Mouse (Mus musculus) R1 (cell line): Measurements from ENCODE around the gene Msi2.

Experiments used
- DNase-seq: peaks from one replicate; pipeline ENCODE4 v3.0.0-alpha.2; 2018; ENCODE audit warnings: low read depth, low spot score

Gene Msi2

DNA sequence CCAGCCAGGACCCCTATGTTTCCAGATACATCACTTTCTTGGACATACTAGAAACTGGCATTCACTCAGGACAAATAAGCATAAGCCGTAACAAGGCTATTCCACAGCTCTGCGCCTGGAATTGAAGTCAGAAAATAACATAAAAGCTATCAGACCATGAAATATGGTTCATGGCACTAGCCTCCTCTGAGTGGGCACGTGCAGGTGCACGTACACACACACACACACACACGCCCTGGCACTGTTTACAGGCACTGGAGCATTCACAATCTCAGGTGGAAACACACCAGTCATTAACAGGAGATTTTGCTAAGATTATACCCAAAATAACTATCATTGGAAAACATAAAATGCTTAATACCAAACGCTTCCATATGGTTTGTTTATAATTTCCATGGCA is 81.4 kb downstream of the Msi2 start:
- DNase-seq, result no peak

DNA sequence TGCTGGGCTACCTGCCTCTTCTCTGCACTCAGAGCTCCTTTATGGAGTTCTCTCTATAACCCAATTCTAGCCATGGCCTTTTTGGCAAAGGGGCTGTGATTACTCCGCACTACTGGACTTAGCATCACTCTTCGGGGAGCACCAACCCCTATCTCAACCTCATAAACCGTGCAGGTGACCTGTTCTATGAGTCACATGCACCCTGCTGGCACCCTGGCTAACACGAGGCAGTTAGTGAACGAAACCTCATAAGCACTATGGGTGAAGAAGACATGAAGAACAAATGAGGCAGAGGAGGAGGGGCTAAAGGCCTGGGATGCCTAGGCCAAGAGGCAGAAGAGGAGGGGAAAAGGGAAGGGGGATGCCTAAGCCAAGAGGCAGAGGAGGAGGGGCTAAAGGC is 82.0 kb downstream of the Msi2 start:
- no peak for DNase-seq

DNA sequence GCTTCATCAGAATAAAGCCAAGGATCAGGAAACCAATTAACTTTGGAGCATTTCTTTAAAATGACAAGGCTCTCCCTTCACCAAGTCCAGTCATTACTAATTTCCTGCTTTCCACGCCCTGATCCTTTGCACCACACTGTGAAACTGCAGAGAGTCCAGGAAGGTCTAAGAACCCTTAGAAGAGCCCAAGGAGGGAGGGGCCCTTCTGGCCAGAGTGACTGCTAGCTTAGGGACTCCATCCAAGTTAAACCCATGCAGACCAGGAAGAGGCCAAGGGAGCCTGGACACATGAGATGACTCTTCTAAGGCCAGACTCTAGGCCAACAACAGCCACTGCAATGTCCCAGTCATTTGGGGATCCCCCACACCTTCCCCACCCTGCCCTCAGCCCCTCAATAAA is 83.7 kb downstream of the Msi2 start:
- no peak for DNase-seq

DNA sequence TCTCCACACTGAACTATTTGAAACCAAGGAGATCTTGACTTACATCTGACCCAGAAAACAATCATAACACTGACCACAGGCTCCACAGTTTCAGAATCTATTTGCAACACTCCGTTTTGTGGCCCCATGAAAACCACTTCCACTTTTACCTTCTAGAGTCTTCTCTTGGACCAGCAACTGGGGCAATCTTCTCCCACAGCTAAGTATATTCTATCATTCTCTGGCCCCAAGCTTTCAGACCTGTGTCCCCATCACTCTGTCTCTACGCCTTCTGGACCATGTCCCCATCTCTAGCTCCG is 86.4 kb downstream of the Msi2 start:
- no peak for DNase-seq

DNA sequence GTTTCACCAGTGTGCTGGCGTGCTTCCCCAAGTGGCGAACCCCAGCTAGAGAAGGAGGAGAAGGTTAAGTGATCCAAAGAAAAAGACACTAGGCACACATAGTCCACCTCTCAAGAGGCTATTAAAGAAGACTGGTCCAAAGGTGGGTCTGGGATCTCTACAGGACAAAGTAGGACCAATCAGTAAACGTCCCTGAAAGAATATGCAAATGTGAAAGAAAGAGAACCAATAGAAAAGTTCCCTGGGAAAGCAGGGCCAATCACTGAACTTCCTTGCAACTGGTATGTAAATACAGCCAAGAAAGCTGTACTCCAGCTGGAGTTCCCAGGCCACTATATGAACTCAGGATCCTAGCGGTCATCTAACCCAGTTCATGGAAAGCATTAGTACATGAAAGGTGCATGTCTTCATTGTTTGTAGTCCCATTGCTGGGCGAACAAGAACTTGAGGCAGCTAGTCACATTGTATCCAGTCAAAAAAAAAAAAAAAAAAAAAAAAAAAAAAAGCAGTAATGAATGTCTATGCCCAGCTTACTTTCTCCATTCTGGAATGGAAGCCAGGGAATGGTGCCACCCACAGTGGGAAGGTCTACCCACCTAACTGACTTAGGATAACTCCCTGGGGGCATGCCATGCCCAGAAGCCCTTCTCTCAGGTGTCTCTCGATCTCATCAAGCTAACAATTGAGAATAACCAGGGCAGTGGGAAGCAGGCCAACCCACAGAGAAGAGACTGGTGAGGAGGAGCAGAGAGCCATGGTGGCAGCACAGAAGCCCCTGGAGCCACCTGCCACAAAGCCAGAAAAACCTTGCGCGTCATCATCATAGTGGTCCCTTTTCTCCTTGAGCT is 87.0 kb downstream of the Msi2 start:
- peak; percentile 87 for DNase-seq

DNA sequence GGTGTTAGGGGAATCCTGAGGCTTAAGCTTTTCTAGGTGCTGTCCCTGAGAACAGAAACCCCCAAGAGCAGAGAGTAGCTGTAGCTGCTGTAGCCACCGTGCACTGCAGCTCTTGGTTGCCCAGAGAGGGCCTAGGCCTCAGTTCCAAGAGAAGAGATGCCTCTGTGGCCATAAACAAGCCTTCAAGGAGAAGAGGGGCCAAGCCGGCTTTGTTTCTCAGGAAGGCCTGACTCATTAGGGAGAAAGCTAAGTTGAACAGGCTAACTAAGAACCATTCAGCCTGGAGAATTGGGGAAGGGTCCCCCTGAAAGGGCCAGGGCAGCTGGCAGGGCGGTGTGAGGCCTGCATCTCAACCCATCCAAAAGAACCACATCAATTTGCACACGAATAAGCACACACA is 88.7 kb downstream of the Msi2 start:
- DNase-seq, result no peak

DNA sequence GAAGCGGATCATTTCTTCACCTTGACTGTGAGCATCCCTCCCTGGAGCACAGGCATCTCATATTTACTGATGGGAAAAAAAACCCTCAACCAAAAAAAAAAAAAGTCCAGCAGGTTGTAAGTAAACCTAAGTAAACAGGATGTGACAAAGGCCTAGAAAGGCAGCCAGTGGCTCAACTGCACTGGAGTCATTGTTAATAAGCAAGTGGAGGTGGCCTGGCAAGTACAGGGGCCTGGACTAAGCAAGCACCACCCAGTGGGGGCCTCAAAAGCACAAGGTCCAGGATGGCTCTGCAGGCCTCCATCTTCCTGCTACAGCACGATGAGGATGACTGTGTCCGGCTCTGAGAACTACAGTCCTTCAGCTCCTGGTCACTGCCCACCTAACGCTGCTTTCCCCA is 89.1 kb downstream of the Msi2 start:
- no peak for DNase-seq

DNA sequence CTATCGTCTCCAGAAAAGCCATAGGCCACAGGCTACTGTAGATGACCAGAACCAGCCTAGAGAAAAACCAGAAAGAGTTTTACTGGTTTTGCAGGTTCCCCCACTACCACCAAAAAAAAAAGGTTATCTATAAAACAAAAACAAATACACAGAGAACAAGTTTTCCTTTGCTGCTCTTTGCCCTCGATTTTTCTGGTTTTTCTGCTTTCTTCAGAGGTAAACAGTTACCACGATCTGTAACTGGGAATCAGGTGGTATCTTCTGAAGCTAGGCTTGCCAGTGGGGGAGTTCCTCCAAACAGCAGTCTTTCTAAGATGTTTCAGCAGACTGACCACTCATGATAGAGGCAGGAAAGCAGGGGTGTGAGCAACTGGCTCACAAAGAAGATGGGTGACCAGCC is 89.6 kb downstream of the Msi2 start:
- no peak for DNase-seq

DNA sequence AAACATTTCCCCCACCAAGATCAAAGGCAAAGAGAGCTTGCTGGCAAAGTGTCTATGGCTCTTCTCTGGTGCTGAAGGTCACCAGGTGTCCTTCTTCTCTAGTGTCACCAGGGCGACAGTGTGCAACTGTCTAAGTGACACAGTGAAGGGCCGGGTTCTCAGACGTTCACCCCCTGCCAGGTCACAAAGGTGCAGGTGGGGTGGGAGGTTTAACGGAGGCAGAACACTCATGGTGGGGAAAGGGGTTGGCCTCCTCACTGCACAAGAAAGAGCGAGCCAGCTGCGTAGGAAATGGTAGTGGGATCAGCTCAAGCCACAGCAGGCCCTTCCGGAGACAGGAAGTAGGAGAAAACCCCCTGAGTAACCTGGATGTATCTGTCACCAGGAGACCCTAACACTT is 91.0 kb downstream of the Msi2 start:
- DNase-seq, result peak; percentile 84

DNA sequence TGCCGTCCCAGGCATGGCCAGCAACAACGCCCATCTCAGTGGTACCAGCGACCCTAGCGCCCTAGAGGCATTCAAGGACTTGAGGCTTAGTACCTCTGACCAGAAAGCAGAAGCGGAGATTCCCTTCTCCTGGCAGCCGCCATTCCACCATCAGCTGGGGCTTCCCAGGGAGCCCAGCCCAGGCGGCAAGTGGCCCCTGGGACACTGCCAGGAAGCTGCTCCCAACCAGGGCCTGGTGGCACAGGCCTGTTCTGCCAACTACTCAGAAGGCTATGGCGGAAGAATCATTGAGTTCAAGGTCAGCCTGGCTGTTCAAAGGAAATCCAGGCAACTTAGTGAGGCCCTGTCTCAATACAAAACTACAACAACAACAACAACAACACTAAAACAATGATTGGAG is 91.7 kb downstream of the Msi2 start:
- DNase-seq, result no peak

DNA sequence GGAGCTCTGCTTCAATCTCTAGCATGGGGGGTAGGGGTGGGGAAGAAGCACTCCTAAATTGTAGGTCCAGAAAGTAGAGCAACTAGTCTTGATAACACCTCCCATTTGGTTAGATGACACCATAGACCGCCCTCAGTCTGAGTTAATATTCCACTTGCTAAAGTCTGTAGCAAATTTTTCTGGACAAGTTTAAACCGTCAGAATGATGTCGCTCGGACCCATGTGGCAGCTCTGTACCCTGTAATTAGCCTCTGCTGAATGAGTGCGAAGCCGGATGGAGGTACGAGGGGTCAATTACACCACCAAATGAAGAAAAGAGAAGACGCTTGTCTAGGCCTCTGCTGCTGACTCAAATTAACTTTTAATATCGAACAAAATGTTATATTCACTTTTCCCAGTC is 92.3 kb downstream of the Msi2 start:
- no peak for DNase-seq

DNA sequence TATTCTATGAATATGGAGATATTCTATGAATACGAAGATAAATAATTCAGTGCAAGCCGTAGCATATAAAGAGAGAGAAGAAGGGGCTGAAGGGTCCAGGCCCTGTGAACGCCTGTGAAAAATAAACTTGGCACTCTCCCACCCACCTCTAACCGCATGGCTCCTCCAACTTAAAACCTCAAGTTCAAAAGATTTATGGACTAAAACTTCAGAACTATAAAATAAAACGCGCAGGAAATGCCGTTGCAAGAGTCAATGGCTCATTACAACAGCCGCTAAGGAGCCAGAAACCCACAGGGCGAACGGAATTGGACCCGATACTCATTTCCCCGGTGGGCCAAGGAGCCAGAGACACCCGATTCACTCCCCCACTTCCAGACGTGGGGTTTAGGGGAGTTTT is 93.2 kb downstream of the Msi2 start:
- no peak for DNase-seq

DNA sequence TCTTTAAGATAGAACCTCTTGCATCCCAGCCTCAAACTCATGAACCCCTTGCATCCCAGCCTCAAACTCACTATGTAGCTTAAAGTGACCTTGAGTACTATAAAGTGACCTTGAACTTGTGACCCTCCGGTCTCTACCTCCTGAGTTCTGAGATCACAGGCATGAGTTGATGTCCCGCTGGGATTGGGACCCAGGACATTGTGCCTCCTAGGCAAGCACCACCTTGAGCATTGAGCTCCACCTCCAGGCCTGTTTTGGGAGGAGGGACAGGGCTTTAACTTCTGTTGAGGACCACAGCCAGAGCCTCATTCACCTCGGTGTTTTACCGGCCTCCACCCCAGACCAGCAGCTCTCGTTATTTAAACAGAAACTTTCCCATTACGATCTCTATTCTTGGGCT is 93.7 kb downstream of the Msi2 start:
- peak; percentile 94 for DNase-seq

DNA sequence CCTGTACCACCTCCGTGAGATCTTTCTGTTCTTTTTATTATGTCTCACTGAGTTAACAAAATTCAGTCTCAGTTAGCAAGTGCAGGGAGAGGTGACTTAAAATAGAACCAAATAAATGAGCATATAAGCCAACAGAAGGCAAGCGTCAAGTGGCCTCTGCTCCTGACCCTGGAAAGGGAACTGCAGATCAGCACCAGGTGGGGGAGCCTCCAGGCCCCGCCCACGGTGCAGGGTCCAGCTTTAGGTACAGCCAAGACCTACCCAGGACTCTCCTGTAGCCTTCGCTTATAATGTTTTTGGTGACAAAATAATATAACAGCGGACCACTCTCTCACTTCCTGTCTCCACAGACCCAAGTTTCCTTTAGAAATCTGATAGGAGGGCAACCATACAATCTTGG is 94.6 kb downstream of the Msi2 start:
- no peak for DNase-seq

DNA sequence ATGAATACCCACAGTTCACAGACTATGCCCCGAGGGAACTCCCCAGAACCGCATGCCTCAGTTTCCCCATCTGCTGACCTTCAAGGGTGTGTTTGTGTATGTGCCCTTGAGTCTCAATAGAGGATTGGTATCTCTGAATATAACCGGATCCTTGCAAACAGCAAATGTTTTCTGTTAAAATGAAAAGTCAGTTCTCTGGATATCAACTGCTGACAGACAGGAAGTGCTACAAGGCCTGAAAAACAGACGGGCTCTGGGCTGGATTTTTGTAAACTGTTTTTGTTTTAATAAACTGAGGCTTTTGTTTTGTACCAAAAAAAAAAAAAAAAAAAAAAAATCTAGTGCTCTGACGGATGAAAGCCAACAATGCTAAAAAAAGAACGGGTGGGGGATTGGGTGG is 95.8 kb downstream of the Msi2 start:
- no peak for DNase-seq

DNA sequence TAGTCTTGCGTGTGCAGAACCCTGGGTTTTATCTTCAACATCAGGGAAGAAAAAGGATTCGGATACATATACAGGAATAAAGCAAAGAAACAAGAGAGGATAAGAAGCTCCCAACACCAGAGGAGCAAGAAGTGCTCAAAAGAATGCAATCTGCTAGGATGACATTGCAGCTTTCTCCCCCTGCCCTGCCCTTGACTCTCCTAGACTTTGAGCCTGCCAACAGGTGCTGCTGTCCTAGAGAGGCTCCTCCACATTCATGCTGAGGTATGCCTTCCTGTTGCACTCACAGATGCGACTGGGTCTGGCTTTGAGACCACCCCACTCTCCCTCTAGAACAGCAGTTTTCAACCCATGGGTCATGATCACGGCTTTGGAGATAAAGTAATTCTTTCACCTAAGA is 96.5 kb downstream of the Msi2 start:
- peak; percentile 78 for DNase-seq

DNA sequence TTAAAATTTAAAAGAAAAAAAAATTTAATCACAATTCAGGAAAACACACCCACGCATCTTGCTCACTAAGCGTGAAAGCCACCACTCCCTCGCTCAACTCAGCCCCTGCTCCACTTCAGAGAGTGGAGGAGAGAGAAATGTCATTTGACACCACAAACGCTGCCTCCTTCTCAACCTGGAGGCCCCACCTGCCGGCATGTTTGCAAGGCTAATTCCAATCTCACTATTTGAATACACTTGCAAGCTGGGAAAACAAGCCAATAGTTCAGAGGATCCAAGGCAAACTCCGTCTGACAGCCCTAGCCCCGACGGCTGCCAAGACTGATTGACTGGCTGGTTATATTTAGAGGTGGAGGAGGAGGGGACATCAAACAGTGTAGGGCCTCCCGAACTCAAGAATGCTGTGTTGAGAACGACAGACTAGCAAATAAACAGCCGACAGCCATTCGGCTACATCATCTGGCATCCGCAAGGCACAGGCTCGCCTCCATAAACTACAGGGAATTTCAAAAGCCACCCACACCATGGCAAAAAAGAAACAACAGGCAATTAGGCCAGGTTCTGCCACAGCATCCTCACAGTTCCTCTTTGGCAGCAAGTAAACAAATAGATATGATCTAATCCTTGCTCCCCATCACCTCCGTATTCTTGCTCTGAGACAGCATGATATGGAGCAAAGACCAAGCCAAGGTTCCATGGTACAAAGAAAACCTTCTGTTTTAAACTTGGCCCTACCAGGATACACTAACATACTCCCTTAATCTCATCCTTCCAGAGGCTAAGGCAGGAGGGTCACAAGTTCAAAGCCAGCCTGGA is 97.9 kb downstream of the Msi2 start:
- DNase-seq, result peak; percentile 95

DNA sequence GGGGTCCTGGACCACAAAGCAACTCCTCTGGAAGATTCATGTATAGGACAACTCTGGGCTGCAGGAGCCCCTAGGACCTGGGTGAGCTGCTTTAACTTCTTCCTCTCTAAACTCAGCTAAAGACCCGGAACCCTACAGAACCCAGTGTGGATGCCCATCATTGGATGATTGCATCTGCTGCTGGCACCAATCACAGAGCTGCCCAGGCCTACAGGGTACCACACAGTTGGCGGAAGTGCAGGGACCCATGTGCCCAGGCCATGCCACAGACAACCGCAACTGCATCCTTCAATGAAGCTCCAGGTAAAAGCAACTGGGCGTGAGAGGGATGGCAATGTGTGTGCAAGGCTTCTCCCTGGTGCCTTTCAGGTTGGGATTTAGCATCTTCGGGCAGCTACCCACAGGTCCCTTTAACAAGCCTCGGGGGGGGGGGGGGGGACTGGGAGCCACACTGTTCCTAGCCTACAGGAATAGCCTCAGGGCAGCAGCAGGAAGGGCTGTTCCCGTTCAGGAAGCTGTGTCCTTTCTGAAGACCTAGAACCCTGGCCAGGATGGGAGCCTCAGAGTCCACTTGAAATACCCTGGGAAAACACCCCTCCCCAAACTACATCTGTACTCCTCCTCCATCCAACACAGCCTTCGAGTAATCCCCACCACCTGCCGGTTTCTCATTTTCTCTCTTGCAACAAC is 98.7 kb downstream of the Msi2 start:
- no peak for DNase-seq

DNA sequence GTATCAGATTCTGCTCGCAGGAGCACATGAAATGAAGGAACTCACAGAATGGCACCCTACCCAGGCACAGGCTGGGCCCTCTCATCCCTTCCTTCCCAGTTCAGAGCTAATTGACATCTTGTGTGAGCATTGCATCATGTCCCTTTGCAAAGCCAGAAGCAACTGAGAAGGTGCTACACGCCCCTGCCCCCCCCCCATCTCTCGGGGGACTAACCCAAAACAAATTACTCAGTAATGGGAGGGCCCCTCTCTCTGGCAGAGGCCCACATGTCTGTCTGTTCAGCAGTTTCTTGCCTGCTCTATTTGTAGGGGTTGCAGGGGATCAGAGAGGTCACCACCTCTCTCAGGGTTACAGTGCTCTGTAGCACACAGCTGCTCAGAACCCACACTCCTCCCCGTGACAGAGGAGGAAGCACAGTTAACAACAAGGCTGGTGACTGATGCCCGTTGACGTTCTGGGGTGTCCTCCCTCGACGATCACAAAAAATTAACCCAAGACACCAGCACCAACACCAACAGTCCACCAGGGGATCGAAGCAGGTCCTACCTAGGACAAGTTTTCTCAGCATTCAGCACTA is 99.5 kb downstream of the Msi2 start:
- DNase-seq, result no peak

DNA sequence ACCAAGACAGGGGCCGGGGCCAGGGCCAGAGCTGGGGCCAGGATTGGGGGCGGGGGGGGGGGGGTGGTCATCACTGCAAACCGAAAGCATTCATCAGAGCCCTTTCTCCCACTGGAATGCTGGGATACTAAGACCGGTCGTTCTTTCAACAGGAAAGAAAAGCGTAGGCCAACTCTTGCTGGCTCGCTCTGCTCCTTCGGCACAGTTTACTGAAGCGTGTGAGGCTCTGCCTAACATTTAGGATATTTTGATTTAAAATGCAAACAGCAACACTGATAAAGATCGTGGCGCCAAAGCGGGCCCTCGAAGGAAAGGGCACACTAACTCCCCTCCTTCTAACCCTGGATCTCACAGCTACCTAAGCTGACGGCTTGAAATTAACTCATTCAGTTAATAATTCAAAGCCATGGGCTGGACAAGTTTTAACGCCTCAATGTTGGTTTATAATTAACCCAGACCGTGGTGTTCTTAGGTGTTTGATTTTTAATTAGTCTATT is 100.3 kb downstream of the Msi2 start:
- DNase-seq, result no peak

DNA sequence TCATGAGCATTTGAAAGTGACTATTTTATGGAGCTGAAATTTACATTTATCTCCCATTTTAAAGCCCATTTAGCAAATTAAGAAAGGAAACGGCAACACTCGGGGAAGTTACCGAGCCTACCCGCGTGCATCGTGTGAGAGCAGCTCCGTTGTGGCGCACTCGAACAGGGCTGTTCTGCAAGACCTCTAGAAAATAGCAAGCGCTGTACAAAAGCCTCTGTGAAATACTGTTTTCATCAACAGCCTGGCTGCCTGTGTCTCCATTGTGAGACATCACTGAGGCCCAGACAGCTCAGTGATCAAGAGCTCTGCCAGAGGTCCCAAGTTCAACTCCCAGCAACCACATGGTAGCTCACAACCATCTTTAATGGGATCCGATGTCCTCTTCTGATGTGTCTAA is 100.9 kb downstream of the Msi2 start:
- no peak for DNase-seq
